Mouse (Mus musculus) CH12.LX (cell line): ENCODE results near the gene Elf5.

ENCODE experiments used
- CHD2 ChIP-seq: IDR thresholded peaks from 2 replicates; pipeline ENCODE4 v1.6.1; 2011; ENCODE audit warnings: low read length, improper control_type of control experiment
- CTCF ChIP-seq, 2 experiments: IDR thresholded peaks in 1 of 2; conservative IDR thresholded peaks in 1 of 2; 2 replicates each; pipeline ENCODE4 v1.5.1; 2011 to 2012; ENCODE audit warnings: low read depth in 2 of 2, low read length in 2 of 2, improper control_type of control experiment in 1 of 2, inconsistent platforms in 1 of 2, mild to moderate bottlenecking in 1 of 2, moderate library complexity in 1 of 2
- JUND ChIP-seq: conservative IDR thresholded peaks from 2 replicates; pipeline ENCODE4 v1.6.1; 2011; ENCODE audit warnings: low read depth, low read length, improper control_type of control experiment
- TCF12 ChIP-seq: IDR thresholded peaks from 2 replicates; pipeline ENCODE4 v1.6.1; 2014; ENCODE audit warnings: low read depth, mild to moderate bottlenecking, inconsistent platforms, low read length, improper control_type of control experiment

DNA sequence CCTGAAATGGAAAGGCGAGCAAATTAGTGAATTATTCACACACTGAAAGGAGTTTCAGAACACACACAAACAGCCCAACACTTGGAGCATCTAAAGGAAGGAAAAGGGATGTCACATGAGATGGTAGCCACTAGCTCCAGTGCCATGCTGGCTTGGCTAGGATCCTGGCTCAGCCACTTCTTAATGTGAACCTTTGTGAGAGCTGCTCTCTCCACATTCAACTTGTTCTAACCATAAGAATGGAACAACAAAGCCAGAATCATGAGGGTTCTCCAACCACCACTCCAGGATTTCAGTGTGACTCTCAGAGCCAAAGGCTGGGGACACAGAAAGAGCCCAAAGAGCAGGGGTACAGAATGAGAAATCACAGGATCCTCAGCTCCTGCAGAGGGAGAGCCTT, 23.2 kb upstream of the Elf5 start:
- TF ChIP-seq TCF12 (no peak), JUND (no peak), CHD2 (no peak), CTCF (conservative IDR thresholded peaks at IDR 0.05 in 1 of 2, IDR thresholded peaks at IDR 0.05 in 1 of 2; ENCODE audit: low read depth in 2 of 2, low read length in 2 of 2) (no peak)
